Mouse (Mus musculus) kidney, adult 9 months (tissue): ENCODE measurements around the gene Ddx11.
"Not testable (repeated sequence)": the region's sequence is repeated elsewhere in the genome, so short reads cannot be mapped to it uniquely, and the experiment has no call there.

ENCODE experiments used
- DNase-seq: peaks from one replicate; pipeline ENCODE4 v3.0.0; 2022

Ddx11 gene

DNA sequence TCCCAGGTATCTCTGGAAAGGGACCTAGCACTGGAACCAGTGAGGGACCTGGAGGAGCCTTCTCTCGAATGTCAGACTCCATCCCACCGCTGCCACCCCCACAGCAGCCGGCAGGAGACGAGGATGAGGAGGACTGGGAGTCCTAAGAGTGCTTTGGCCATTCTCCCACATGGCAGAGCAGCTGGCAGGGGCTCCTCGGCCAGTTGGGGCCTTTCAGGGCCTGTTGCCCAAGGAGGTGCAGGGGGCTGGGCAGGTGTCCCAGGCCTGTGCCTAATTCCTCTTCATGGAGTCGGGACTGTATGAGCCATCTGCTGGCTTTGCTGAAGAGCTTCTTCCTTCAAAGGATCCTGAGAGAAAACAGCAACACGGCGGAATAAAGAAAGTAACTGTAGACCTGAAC is 4.3 kb upstream of the Ddx11 start:
- no peak for DNase-seq

DNA sequence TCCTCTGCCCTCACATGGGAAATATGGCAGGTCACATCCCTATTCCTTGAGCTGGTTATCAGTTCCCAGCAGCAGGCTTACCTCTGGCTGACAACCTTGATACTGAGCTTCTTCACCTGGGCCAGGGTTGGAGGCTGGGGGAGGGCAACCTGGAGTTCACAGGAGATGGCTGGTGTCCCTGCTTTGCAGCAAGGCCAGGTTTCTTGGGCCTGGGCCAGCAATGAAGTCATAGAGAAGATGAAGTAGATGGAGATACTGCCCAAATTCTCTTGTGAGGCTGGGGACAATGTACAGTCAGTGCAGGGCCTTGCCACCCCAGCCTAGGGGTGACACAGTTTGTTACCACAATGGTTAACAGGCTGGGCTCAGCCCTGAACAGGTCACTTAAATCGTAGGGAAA is 2.6 kb upstream of the Ddx11 start:
- no peak for DNase-seq

DNA sequence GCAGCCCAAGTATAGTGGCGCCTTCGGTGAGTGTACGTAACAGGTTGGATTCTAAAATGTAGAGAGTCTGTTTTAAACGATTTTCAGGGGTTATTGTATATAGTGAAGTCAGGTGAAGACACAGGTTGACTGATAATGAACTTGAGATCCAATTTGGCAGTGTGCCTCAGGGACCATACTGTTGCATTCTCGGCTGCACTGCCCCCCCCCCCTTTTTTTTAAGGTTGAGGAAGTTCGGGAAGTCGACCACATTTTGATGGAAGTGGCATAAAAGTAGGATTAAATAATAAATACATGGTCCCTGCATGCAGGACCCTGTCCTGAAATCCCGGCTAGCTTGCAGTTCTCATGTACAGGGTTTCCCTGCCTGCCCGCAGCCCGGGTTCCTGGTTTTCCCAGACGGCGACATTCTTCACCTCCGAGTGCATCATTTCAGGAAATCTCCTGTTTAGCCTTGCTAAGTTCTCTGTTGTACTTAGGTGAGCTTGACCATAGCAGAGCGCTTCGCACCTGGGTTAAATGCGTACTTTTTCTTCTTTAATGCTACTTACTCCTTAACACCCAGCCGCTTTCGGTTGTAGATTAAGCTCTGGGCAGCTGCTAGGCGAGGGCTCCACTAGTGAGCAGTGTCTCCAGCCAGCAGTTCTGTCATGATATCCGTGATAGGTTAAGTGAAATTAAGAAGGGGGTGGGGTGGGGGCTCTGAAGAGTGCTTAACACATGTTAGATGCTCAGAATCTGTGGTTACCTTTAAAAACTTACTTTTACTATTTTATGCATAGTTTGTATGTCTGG is 693 bp downstream of the Ddx11 start:
- DNase-seq = no peak

DNA sequence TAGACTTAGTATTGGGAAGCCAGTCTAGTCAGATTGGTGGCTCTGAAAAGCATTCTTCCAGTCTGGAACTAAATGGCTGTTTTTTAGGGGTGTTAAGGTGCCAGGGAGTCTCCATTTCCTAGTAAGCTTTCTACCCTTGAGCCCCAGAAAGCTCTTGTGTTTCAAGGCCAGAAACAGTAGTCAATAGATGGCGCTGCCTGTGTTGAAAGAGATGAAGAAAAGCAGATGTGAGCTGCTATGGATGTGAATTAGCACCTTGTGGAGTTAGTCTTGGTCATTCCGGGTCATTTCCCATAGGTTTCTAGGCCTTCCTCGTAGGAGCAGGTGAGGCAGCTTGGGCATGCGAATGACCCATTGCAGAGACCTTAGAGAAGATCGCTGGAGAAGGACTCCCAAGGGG is 1.9 kb downstream of the Ddx11 start:
- no peak for DNase-seq

DNA sequence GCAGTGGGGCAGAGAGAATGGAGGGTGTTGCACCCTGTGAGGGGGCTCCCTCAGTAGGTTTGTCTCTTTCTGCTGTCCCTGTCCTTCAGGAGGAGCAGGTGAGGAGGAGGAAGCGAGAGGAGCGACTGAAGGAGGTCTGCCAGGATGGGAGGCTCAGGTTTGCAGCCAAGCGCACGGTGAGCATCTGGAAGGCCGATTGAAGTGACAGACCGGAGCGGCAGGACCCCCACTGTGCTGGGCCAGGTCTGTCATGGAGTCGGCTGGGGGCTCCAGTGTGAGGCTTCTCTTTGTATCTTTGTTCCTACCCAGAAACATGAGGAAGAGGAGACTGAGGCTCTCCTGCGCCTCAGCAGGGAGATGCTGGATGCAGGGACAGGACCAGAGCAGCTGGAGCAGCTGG is 7.1 kb downstream of the Ddx11 start:
- DNase-seq = no peak

DNA sequence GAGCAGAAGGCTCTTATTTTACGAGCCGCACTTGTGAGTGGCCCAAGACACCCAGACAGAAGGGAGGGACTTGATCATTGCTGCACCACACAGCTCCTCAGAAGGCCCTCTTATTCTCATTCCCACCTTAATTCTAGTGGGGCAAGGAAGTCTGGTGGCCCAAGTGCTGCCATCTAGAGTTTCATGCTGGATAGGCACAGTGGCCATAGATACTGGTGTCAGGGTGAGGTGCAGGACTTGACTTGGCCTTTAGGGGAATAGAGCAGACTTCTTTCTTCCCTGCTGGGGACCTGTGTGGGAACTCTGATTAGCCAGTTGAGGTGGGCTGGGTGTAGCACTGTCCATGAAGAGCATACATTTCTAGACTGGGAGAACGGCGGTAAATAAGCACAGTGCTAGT is 7.9 kb downstream of the Ddx11 start:
- DNase-seq = no peak

DNA sequence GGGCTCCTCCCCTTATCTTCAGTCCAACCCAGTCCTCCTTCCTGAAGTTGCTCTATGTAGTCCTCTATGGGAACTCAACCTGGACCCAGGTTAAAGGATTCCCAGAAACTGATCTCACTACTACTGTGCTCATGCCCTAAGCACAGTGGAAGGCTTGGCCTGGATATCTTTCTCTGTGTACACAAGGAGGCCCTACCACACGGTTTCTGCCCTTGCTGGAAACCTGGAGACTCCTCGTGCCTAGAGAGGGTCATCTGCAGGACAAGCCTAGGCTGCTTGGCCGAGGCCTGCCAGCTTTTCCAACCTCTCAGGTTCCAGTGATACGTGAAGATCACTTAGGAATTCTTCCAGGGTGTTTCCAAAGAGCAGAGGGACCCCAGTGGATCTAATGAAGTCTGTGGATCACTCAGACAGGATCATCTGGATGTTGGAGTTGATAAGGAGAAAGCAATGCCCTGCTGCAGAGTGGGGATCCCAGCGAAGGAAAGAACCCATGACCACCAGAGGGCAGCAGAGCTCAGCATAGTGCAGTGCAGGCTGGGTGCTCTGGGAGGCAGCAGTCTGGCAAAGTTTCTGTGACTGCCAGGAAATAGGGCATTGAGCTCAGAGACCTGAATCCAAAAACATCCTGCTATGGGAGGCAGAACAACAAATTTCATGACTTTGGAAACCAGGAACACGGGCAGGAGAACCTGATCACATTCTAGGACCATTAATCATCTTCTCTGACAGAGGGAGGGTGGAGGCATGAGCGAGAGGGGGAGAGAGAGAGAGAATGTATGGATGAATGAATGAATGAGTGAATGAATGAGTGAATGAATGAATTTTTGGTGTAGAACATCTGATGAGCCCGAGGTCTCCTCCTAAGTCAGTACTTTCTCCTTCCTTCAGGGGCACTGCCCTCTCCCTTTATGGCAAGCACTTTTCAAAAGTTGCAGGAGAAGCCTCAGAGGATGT is 29.7 kb downstream of the Ddx11 start:
- not testable (repeated sequence) for DNase-seq

DNA sequence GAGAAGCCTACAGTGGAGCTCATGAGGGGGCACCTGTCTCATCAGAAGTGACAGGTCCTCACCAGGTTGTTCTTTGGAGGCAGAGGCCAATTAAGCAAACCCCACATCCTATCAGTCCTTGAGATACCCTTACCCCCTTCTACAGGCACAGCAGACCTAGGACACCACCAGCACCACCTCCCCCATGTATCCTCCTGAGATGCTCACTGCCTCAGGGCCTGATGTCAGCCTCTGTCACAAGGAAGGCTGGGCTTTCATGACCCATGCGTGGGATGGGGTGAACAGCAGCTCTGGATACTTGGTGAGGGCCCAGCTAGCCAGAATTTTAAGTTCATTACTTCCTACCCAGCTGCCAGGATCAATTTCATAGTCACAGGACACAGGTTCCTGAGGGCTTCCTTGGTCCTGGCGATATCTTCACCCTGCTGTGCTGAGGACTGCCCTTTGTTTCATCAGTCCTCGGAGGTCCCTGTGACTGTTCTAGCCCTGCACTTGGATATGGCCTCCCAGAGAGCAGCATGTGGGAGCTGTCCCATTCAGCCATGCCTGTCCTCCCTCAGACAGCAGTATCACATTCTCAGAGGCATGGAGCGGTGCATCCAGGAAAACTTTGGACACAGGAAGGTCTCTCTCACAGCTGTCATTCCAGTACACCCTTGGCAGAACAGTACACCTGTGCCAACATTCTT is 30.6 kb downstream of the Ddx11 start:
- not testable (repeated sequence) for DNase-seq

DNA sequence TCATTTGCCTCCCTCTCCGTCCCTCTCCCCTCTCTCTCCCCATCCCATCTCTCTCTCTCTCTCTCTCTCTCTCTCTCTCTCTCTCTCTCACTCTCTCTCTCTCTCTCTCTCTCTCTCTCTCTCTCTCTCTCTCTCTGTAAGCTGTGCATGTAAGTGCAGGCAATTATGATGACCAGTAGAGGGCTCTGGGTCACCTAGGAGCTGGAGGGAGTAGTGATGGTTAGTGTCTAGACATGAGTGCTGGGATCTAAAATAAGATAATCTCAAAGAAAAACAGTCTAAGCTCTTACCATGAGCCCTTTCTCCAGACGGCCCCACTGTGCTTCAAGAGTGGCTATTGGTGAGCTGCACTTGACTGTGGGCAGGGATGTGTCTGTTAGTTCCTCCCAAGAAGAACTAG is 31.6 kb downstream of the Ddx11 start:
- DNase-seq = no peak

DNA sequence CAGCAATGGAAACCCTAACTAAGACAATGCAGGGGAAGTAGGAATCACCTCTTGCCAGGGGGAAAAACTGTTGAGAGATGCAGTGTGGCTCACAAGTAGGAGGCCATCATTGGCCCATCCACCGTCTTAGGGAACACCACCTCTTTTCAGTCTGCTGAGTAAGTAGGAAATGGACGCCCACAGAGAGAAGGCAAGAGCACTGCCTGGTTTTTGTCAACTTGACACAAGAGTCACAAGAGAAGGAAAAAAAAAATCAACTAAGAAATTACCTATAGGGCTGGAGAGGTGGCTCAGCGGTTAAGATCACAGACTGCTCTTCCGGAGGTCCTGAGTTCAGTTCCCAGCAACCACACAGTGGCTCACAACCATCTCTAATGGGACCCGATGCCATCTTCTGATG is 35.0 kb downstream of the Ddx11 start:
- DNase-seq = no peak

DNA sequence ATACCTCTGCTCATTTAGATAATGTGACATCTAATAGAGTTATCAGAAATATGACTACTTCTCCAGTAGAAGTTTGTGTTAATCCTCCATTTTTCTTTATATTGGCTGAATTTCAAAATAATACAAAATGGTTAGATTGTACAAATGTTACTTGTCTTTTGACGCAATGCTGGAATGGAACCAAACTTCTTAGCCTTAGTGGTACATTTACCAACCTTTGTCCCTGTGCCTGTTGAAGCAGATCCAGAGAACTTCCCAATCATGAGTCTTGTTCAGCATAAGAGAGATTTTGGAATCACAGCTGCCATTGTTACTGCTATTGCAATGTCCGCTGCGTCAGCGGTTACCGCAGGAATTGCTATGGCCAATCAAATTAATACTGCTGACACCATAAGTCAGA is 43.8 kb downstream of the Ddx11 start:
- DNase-seq = peak; percentile 51

DNA sequence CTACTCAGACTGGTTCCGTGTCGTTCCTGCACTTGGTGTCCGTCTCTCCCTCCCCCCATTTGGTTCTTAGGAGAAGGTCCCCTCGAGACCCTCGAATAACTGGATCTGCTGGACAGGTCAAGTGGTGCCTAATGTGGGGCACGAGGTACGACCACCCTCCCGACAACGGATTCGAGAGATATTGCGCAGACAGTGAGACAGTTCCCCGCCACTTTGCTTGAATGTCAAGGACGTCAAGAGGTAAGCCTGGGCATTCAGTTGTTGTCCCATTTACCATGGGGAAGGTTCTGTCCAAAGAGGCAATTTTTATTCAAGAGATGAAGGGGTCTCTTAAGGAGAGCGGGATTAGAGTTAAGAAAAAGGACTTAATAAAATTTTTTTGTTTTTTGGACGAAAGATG is 47.7 kb downstream of the Ddx11 start:
- DNase-seq = not testable (repeated sequence)

DNA sequence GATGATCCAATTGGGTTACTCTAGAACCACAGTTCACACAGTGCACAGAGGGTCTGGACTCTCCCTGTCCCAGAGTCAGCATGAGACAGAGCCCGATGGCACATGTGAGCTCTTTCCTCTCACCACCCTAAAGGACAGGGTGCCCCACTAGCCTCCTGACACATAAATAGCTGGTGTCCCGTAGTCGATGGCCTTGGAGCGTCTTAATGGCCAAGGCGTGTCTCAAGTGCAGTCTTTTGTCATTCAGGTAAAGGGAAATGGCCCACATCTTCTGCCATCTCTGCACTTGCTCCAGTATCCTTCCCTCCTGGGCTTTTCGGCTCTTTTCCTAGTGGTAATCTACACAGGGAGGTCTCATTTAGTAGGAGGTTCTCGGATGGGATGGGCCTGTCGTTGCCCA is 67.3 kb downstream of the Ddx11 start:
- no peak for DNase-seq

DNA sequence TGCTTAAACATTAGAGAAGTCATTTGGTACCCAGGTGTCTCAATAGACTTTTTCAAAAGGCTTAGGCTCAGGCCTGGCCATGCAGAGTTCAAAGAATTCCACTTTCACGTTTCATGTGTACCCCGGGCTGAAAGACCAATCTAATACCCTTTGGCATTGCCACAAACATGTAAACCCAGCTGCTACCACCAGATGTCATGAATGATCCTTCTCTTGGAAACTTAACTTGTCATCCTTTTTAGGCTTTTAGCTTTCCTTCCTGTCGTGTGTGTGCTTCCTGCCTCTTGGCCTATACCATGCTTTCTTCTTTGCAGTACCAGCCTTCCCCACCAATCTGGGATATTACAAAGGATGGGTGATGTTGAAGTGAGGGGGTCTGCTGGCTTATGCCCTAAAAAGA is 73.7 kb downstream of the Ddx11 start:
- DNase-seq = peak; percentile 8
